ENCODE assay signal across 25 mouse cellular contexts in the genomic region with DNA sequence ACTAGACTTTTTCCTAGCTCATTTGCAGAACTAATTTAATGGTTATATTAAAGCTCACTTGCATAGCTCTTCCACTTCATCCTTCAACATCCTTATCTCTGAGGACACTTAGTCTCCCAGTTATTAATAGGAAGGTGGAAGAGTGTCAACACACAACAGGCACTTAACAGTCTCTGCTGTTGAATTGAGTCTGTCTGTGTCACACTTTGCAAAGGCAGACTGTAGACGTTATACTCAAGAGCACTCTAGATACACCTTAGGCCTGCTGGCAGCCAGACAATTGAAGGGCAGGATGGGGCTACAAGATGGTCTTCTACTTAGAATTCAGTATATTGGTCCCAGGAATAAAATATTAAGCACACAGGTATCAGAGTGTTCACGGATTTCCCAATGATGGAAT.
"Had no signal": no experiment of that assay in that cellular context is flagged by ENCODE, and none has a peak within 500 bp of the region (broad histone marks: within the 10 kb centered on the region; RNA-seq: fewer than 3 reads in every experiment).

No protein-coding gene starts in this region.

- H3K4me3 ChIP-seq: heart, adult 2 months; heart, embryonic 13.5 days; hindbrain, embryonic 13.5 days; hindbrain, embryonic 15.5 days; kidney, embryonic 15.5 days; limb, embryonic 13.5 days; limb, embryonic 15.5 days; liver, embryonic 12.5 days had no signal

- H3K4me2 ChIP-seq: heart, embryonic 13.5 days; hindbrain, embryonic 13.5 days; hindbrain, embryonic 15.5 days; kidney, embryonic 15.5 days; limb, embryonic 13.5 days; limb, embryonic 15.5 days; liver, embryonic 12.5 days had no signal

- ATAC-seq: forebrain, postnatal 0 days; hindbrain, postnatal 0 days; intestine, embryonic 16.5 days; liver, embryonic 12.5 days had no signal

- H3K36me3 ChIP-seq: heart, embryonic 13.5 days; hindbrain, embryonic 13.5 days; hindbrain, embryonic 15.5 days; kidney, embryonic 15.5 days; limb, embryonic 13.5 days; limb, embryonic 15.5 days; liver, embryonic 12.5 days had no signal

- DNase-seq: forebrain, postnatal 0 days; gastrocnemius, postnatal 14 days; gastrocnemius, postnatal 36 days; heart, adult 11 months; heart, adult 2 months; heart, postnatal 14 days; kidney, adult 11 months; kidney, adult 2 months; kidney, adult 9 months; kidney, postnatal 14 days; kidney, postnatal 36 days; layer of hippocampus, adult 9-11 months; layer of hippocampus, postnatal 36 days; left cerebral cortex, postnatal 4 days had no signal

- H3K9me3 ChIP-seq: hindbrain, embryonic 13.5 days; hindbrain, embryonic 15.5 days; kidney, embryonic 15.5 days; limb, embryonic 13.5 days; limb, embryonic 15.5 days; liver, embryonic 12.5 days had no signal

- H3K27me3 ChIP-seq: hindbrain, embryonic 13.5 days; hindbrain, embryonic 15.5 days; kidney, embryonic 15.5 days; limb, embryonic 13.5 days; limb, embryonic 15.5 days; liver, embryonic 12.5 days had no signal

- H3K4me1 ChIP-seq: hindbrain, embryonic 13.5 days; hindbrain, embryonic 15.5 days; kidney, embryonic 15.5 days; limb, embryonic 13.5 days; limb, embryonic 15.5 days; liver, embryonic 12.5 days had no signal

- H3K27ac ChIP-seq: heart, adult 2 months; heart, embryonic 13.5 days; hindbrain, embryonic 13.5 days; hindbrain, embryonic 15.5 days; hindbrain, postnatal 0 days; kidney, embryonic 15.5 days; kidney, postnatal 0 days; limb, embryonic 13.5 days; limb, embryonic 15.5 days; liver, embryonic 12.5 days; liver, embryonic 14.5 days had no signal

- H3K9ac ChIP-seq: forebrain, postnatal 0 days; heart, embryonic 13.5 days; hindbrain, embryonic 13.5 days; hindbrain, embryonic 15.5 days; kidney, embryonic 15.5 days; limb, embryonic 13.5 days; limb, embryonic 15.5 days; liver, embryonic 12.5 days; liver, embryonic 14.5 days had no signal
